Mouse (Mus musculus): ENCODE data around the gene Gp1ba. TPM values are rescaled to one million over a fixed set of nuclear protein-coding genes. Genes with fewer than 3 reads are reported as not detected.

The Gp1ba gene
- polyA plus RNA-seq, 1 experiment from 2014 or later, result 1.2 TPM

DNA sequence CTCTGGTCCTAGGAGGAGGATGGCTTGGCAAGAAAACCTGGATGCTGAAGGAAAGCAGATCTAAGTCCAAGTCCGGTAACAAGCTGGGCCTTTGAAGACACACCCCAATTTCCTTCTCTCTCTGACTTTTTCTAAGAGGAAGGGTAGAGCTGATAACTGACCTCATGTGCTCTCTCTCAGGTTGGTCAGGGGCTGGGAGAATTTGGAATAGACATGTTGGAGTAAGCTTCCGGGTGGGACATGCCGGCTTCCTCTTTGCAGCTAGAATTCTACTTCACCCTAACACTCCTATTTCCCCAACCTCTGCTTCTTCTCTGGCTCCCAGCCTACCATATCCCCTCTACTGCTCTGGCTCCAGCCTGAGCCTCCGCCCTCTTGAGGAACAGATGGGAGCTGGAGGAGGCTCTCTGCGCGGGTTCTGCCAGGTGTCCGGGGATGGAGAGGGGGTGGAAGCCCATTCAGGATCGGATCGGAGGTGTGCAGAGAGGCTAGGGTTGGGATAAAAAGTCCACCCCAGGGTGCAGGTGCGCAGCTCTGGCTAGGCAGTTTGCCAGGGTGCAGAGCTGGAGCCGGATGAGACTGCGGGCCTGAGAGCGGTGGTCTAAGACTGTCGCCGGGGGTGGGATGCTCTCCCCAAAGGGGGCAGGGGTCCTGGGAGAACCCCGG lies 48.1 kb downstream of the Gp1ba start:
- Histone ChIP-seq H3K4me2 (replicated peaks; ENCODE audit: low read depth, low read length) (peak overlapping the region; percentile 80), H3K9me3 (ENCODE audit: control insufficient read depth, low read length) (no peaks in the 10 kb centered on the region), H3K9ac (ENCODE audit: low read depth, low read length) (peak overlapping the region; percentile 84), H3K27me3 (ENCODE audit: control insufficient read depth, insufficient read depth, low read length) (no peaks in the 10 kb centered on the region), H3K4me3 (ENCODE audit: low read depth, low read length) (peak overlapping the region; percentile 67), H3K4me1 (replicated peaks; ENCODE audit: control insufficient read depth, insufficient read depth, low read length) (peaks cover 13% of the 10 kb centered on the region; the same call in 1 of the 2 replicates), H3K36me3 (ENCODE audit: control insufficient read depth, insufficient read depth, low read length) (no peaks in the 10 kb centered on the region), H3K27ac (ENCODE audit: low read depth, low read length) (peak overlapping the region; percentile 61)
- DNase-seq (ENCODE audit: low spot score) (peak; percentile 56), ATAC-seq (ENCODE audit: low FRiP score) (peak; percentile 73)
- WGBS, result 5% methylated on average over 16 of the region's 16 CpGs

DNA sequence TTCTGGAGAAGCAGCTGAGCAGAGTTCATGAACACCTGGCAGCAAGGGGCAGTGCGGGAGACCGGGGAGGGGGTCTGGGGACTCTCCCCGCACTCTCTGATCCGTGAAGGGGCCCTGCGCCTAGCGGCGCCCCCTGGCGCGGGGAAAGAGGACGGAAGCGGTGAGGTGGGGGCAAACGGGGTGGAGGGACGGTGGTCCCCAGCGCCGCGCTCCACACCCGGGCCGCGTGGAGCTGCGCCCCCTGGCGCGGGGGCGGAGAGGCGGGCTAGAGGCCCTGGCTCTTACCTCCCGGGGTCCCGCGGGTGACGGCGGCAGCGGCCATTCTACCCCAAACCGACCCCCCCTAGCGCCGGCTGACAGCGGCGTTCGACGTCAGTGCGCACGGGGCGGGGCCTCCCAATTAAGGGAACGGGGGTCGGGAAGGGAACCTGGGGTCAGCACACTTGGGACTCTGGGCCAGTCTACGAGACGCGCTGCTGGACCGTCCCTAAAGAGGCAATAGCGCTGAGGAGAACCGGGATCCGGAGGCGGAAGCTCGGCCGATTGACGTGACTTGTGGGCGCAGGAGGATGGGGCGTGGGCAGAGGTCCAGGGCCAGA lies 48.8 kb downstream of the Gp1ba start, which contains the start of gene Camta2:
TSS of gene Camta2 (minus strand) at position 505 of the 599 bp plus-strand sequence.
- peak within 1 kb of the TSS; percentile 67 for H3K4me3 ChIP-seq (ENCODE audit: low read depth, low read length)
- ATAC-seq (ENCODE audit: low FRiP score) (peak; percentile 85), DNase-seq (ENCODE audit: low spot score) (peak; percentile 89)
- H3K9me3 ChIP-seq (ENCODE audit: control insufficient read depth, low read length), result no peaks in the 10 kb centered on the region
- H3K27me3 ChIP-seq (ENCODE audit: control insufficient read depth, insufficient read depth, low read length), result no peaks in the 10 kb centered on the region
- 0% methylated on average over 42 of the region's 55 CpGs for WGBS
- peak within 1 kb of the TSS; percentile 84 for H3K9ac ChIP-seq (ENCODE audit: low read depth, low read length)
- H3K36me3 ChIP-seq (ENCODE audit: control insufficient read depth, insufficient read depth, low read length), result no peaks in the 10 kb centered on the region
- peak within 1 kb of the TSS; percentile 80 for H3K4me2 ChIP-seq (replicated peaks; ENCODE audit: low read depth, low read length)
- H3K27ac ChIP-seq (ENCODE audit: low read depth, low read length), result peak within 1 kb of the TSS; percentile 61
- peaks cover 9% of the 10 kb centered on the region; the same call in 1 of the 2 replicates for H3K4me1 ChIP-seq (replicated peaks; ENCODE audit: control insufficient read depth, insufficient read depth, low read length)

DNA sequence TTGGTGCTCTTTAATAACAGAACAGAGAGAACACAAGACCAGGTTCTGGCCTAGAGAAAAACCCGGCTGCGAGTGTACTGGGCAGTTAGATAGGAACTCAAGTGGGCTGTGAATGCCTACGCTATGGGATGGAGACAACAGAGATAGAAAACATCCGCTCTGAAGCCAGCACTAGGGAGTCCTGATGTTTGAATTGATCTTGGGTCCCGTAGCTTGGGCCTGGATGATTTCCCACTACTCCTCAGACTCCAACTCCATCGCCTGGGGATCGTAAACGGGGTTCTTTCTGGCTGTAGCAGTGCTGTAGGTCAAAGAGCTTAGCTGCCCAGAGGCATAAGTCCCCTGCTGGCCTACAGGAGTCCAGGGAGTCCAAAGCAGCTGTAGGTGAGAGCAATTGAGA lies 49.5 kb downstream of the Gp1ba start:
- H3K4me3 ChIP-seq (ENCODE audit: low read depth, low read length), result peak overlapping the region; percentile 67
- H3K4me1 ChIP-seq (replicated peaks; ENCODE audit: control insufficient read depth, insufficient read depth, low read length), result peaks cover 9% of the 10 kb centered on the region; the same call in 1 of the 2 replicates
- peak overlapping the region; percentile 61; the same call in 1 of the 2 replicates for H3K27ac ChIP-seq (ENCODE audit: low read depth, low read length)
- peak overlapping the region; percentile 80 for H3K4me2 ChIP-seq (replicated peaks; ENCODE audit: low read depth, low read length)
- DNase-seq (ENCODE audit: low spot score), result no peak
- ATAC-seq (ENCODE audit: low FRiP score), result 0 out of 2 replicates have a peak, but pooled peaks have one; percentile 11
- H3K9me3 ChIP-seq (ENCODE audit: control insufficient read depth, low read length), result no peaks in the 10 kb centered on the region
- H3K36me3 ChIP-seq (ENCODE audit: control insufficient read depth, insufficient read depth, low read length), result no peaks in the 10 kb centered on the region
- H3K9ac ChIP-seq (ENCODE audit: low read depth, low read length), result peak overlapping the region; percentile 84
- H3K27me3 ChIP-seq (ENCODE audit: control insufficient read depth, insufficient read depth, low read length), result no peaks in the 10 kb centered on the region
- 13% methylated on average over 8 of the region's 8 CpGs for WGBS

DNA sequence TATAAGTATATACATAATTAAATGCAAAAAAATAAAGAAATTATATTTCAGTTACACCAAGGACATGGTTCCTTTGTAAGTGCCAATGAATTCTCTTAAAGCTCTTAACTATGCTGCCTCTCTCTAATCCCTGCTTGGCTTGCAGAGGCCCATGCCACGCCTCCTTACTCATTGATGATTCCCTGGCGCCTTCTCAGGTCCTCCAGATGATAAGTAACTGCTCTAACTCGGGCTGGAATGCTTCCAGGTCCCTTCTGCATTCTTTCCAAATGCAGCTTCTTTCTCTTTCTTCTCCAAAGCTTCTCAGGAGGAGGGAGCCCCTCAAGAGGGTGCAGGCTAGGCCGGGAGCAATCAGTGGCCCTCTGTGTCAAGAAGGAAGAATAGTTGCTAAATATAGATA lies 50.7 kb downstream of the Gp1ba start:
- Histone ChIP-seq H3K36me3 (ENCODE audit: control insufficient read depth, insufficient read depth, low read length) (no peaks in the 10 kb centered on the region), H3K9ac (ENCODE audit: low read depth, low read length) (no peak overlapping the region), H3K27ac (ENCODE audit: low read depth, low read length) (no peak overlapping the region), H3K4me1 (replicated peaks; ENCODE audit: control insufficient read depth, insufficient read depth, low read length) (peaks cover 9% of the 10 kb centered on the region; the same call in 1 of the 2 replicates), H3K27me3 (ENCODE audit: control insufficient read depth, insufficient read depth, low read length) (no peaks in the 10 kb centered on the region), H3K4me3 (ENCODE audit: low read depth, low read length) (no peak overlapping the region), H3K4me2 (replicated peaks; ENCODE audit: low read depth, low read length) (no peak overlapping the region), H3K9me3 (ENCODE audit: control insufficient read depth, low read length) (no peaks in the 10 kb centered on the region)
- ATAC-seq (ENCODE audit: low FRiP score) (no peak), DNase-seq (ENCODE audit: low spot score) (no peak)
- 65% methylated on average over 4 of the region's 4 CpGs for WGBS

Other genes starting within 250 kb of the Gp1ba start
- 31.0 and 32.0 TPM in 2 replicates for gene Pelp1, start 229.1 kb upstream of the Gp1ba start, polyA plus RNA-seq (2014; fragmentation: Nextera tagmentation; extraction: Ambion mirVana)
- 27.8 and 38.1 TPM in 2 replicates for gene Arrb2, start 206.5 kb upstream of the Gp1ba start, polyA plus RNA-seq (2014; fragmentation: Nextera tagmentation; extraction: Ambion mirVana)
- gene Med11, start 187.2 kb upstream of the Gp1ba start, polyA plus RNA-seq (2014; fragmentation: Nextera tagmentation; extraction: Ambion mirVana), result 40.2 and 42.0 TPM in 2 replicates
- gene Zmynd15, start 179.7 kb upstream of the Gp1ba start, polyA plus RNA-seq (2014; fragmentation: Nextera tagmentation; extraction: Ambion mirVana), result 0.22 and 0.43 TPM in 2 replicates
- gene Cxcl16, start 179.1 kb upstream of the Gp1ba start, polyA plus RNA-seq (2014; fragmentation: Nextera tagmentation; extraction: Ambion mirVana), result 0.42 and 1.2 TPM in 2 replicates
- gene Tm4sf5, start 133.9 kb upstream of the Gp1ba start, polyA plus RNA-seq (2014; fragmentation: Nextera tagmentation; extraction: Ambion mirVana), result 0.45 TPM in 1 of 2 replicates, not detected in the other
- 0.36 TPM in 1 of 2 replicates, not detected in the other for gene Vmo1, start 124.5 kb upstream of the Gp1ba start, polyA plus RNA-seq (2014; fragmentation: Nextera tagmentation; extraction: Ambion mirVana)
- gene Gltpd2, start 119.9 kb upstream of the Gp1ba start, polyA plus RNA-seq (2014; fragmentation: Nextera tagmentation; extraction: Ambion mirVana), result 0.14 and 0.45 TPM in 2 replicates
- gene Psmb6, start 113.8 kb upstream of the Gp1ba start, polyA plus RNA-seq (2014; fragmentation: Nextera tagmentation; extraction: Ambion mirVana), result 895 and 918 TPM in 2 replicates
- not detected in 2 replicates for gene Gm40193, start 106.2 kb upstream of the Gp1ba start, polyA plus RNA-seq (2014; fragmentation: Nextera tagmentation; extraction: Ambion mirVana)
- gene Pld2, start 99.1 kb upstream of the Gp1ba start, polyA plus RNA-seq (2014; fragmentation: Nextera tagmentation; extraction: Ambion mirVana), result 2.5 and 2.9 TPM in 2 replicates
- gene Mink1, start 76.2 kb upstream of the Gp1ba start, polyA plus RNA-seq (2014; fragmentation: Nextera tagmentation; extraction: Ambion mirVana), result 11.9 and 17.6 TPM in 2 replicates
- gene 4930544D05Rik, start 23.3 kb upstream of the Gp1ba start, polyA plus RNA-seq (2014; fragmentation: Nextera tagmentation; extraction: Ambion mirVana), result not detected in 2 replicates
- gene Chrne, start 19.9 kb upstream of the Gp1ba start, polyA plus RNA-seq (2014; fragmentation: Nextera tagmentation; extraction: Ambion mirVana), result not detected in 2 replicates
- gene Rnf167, start 8.1 kb downstream of the Gp1ba start, polyA plus RNA-seq (2014; fragmentation: Nextera tagmentation; extraction: Ambion mirVana), result 86.6 and 94.3 TPM in 2 replicates
- gene Slc25a11, start 8.4 kb downstream of the Gp1ba start, polyA plus RNA-seq (2014; fragmentation: Nextera tagmentation; extraction: Ambion mirVana), result 138 and 145 TPM in 2 replicates
- gene Pfn1, start 15.5 kb downstream of the Gp1ba start, polyA plus RNA-seq (2014; fragmentation: Nextera tagmentation; extraction: Ambion mirVana), result 1,409 and 1,523 TPM in 2 replicates
- 23.2 and 26.2 TPM in 2 replicates for gene Eno3, start 18.1 kb downstream of the Gp1ba start, polyA plus RNA-seq (2014; fragmentation: Nextera tagmentation; extraction: Ambion mirVana)
- gene Spag7, start 30.3 kb downstream of the Gp1ba start, polyA plus RNA-seq (2014; fragmentation: Nextera tagmentation; extraction: Ambion mirVana), result 151 and 176 TPM in 2 replicates
- 8.2 and 9.2 TPM in 2 replicates for gene Camta2, start 49.0 kb downstream of the Gp1ba start, polyA plus RNA-seq (2014; fragmentation: Nextera tagmentation; extraction: Ambion mirVana)
- 0.63 and 1.9 TPM in 2 replicates for gene Inca1, start 61.0 kb downstream of the Gp1ba start, polyA plus RNA-seq (2014; fragmentation: Nextera tagmentation; extraction: Ambion mirVana)
- gene Kif1c, start 61.4 kb downstream of the Gp1ba start, polyA plus RNA-seq (2014; fragmentation: Nextera tagmentation; extraction: Ambion mirVana), result 5.9 and 6.0 TPM in 2 replicates
- gene Zfp3, start 125.1 kb downstream of the Gp1ba start, polyA plus RNA-seq (2014; fragmentation: Nextera tagmentation; extraction: Ambion mirVana), result 9.0 and 11.1 TPM in 2 replicates
- gene Scimp, start 173.5 kb downstream of the Gp1ba start, polyA plus RNA-seq (2014; fragmentation: Nextera tagmentation; extraction: Ambion mirVana), result 0.22 TPM in 1 of 2 replicates, not detected in the other
- 43.0 and 48.6 TPM in 2 replicates for gene Rabep1, start 205.7 kb downstream of the Gp1ba start, polyA plus RNA-seq (2014; fragmentation: Nextera tagmentation; extraction: Ambion mirVana)

Data from hindbrain, embryonic 11.5 days (tissue).